8 mouse cellular contexts compared by ENCODE assay signal in the genomic region with DNA sequence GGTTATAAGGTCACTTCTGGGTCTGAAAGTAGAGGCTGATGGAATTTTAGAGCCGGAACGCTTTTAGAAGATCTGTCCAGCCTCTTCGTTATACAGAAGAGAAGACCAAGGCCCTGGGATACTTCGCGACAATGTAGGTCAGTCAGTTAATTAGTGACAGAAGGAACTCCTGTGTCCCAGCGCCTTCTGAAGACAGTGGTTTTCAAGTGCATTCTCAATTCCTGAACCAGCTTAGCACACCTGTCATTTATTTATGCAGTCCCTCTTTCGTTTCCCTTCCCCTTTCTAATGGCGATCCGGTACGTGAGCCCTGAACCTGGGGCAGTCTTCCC.
DNase-seq lines count a peak whose midpoint lies in the region; ATAC-seq and TF ChIP-seq lines count a peak whose summit lies in the region.

No protein-coding gene starts in this region.

- WGBS in liver, adult 2 months: 7% methylated on average over 10 of the region's 10 CpGs
- 22% methylated on average over 10 of the region's 10 CpGs for WGBS in embryonic facial prominence, embryonic 11.5 days
- 19% methylated on average over 10 of the region's 10 CpGs for WGBS in intestine, embryonic 16.5 days
- WGBS in neural tube, embryonic 12.5 days: 25% methylated on average over 10 of the region's 10 CpGs

- no peaks in the 10 kb centered on the region for H3K27me3 ChIP-seq in liver, adult 2 months (ENCODE audit: control insufficient read depth, insufficient read depth, low read length)
- no peaks in the 10 kb centered on the region for H3K27me3 ChIP-seq in embryonic facial prominence, embryonic 11.5 days (ENCODE audit: control insufficient read depth, insufficient read depth, low read length)
- H3K27me3 ChIP-seq in intestine, embryonic 16.5 days (replicated peaks; ENCODE audit: control insufficient read depth, insufficient read depth, low read length): no peaks in the 10 kb centered on the region
- H3K27me3 ChIP-seq in neural tube, embryonic 12.5 days (replicated peaks): no peaks in the 10 kb centered on the region

- peak; percentile 83 for DNase-seq in liver, adult 2 months (ENCODE audit: extremely low read depth, low read depth, low spot score)
- DNase-seq in liver: no peak
- peak; percentile 6 for DNase-seq in embryonic facial prominence, embryonic 11.5 days (ENCODE audit: low spot score)
- no peak for DNase-seq in thymus, postnatal 0 days (ENCODE audit: low spot score)
- no peak for DNase-seq in ovary, adult 18-20 months (ENCODE audit: low spot score)
- DNase-seq in right cerebral cortex, postnatal 36 days (ENCODE audit: low spot score in 2 of 2): no peak

- TF ChIP-seq CTCF in liver, adult 2 months (IDR thresholded peaks at IDR 0.05; ENCODE audit: low read depth, low read length): no peak

- peaks cover 3% of the 10 kb centered on the region; the same call in 1 of the 2 replicates for H3K79me2 ChIP-seq in liver, adult 2 months (ENCODE audit: control insufficient read depth, insufficient read depth, low read length)

- H3K4me3 ChIP-seq in liver, adult 2 months (ENCODE audit: insufficient read depth, low read depth, low read length): peak overlapping the region; percentile 91
- H3K4me3 ChIP-seq in embryonic facial prominence, embryonic 11.5 days (ENCODE audit: low read depth, low read length): peak overlapping the region; percentile 86
- H3K4me3 ChIP-seq in intestine, embryonic 16.5 days (ENCODE audit: low read length): peak overlapping the region; percentile 90
- H3K4me3 ChIP-seq in neural tube, embryonic 12.5 days: peak overlapping the region; percentile 89

- H3K4me1 ChIP-seq in liver, adult 2 months (ENCODE audit: control insufficient read depth, insufficient read depth, low read length): peaks cover 6% of the 10 kb centered on the region
- no peaks in the 10 kb centered on the region for H3K4me1 ChIP-seq in embryonic facial prominence, embryonic 11.5 days (ENCODE audit: control insufficient read depth, insufficient read depth, low read length)
- peaks cover 5% of the 10 kb centered on the region; the same call in 1 of the 2 replicates for H3K4me1 ChIP-seq in intestine, embryonic 16.5 days (ENCODE audit: control insufficient read depth, insufficient read depth, low read length)
- no peaks in the 10 kb centered on the region; the same call in 1 of the 2 replicates for H3K4me1 ChIP-seq in neural tube, embryonic 12.5 days

- no peak for TF ChIP-seq POLR2A in liver, adult 2 months (IDR thresholded peaks at IDR 0.05; ENCODE audit: extremely low read depth, insufficient read depth, low read length)

- no peaks in the 10 kb centered on the region for H3K9me3 ChIP-seq in embryonic facial prominence, embryonic 11.5 days (replicated peaks; ENCODE audit: control insufficient read depth, low read length)
- H3K9me3 ChIP-seq in intestine, embryonic 16.5 days (ENCODE audit: control insufficient read depth, low read length): no peaks in the 10 kb centered on the region
- no peaks in the 10 kb centered on the region for H3K9me3 ChIP-seq in neural tube, embryonic 12.5 days

- H3K9ac ChIP-seq in liver, adult 2 months (ENCODE audit: low read depth, low read length): peak overlapping the region; percentile 93
- H3K9ac ChIP-seq in embryonic facial prominence, embryonic 11.5 days (replicated peaks; ENCODE audit: low read length): peak overlapping the region; percentile 79; the same call in 1 of the 2 replicates
- peak overlapping the region; percentile 92 for H3K9ac ChIP-seq in intestine, embryonic 16.5 days (ENCODE audit: low read depth, low read length)
- H3K9ac ChIP-seq in neural tube, embryonic 12.5 days: peak overlapping the region; percentile 88

- no peak for ATAC-seq in embryonic facial prominence, embryonic 11.5 days (replicated peaks; ENCODE audit: insufficient number of reproducible peaks, low FRiP score, low TSS enrichment, low read depth)
- no peak for ATAC-seq in intestine, embryonic 16.5 days
- no peak; the same call in 1 of the 2 replicates for ATAC-seq in neural tube, embryonic 12.5 days (ENCODE audit: low FRiP score, low read depth)

- peak overlapping the region; percentile 98 for H3K4me2 ChIP-seq in embryonic facial prominence, embryonic 11.5 days (ENCODE audit: low read depth, low read length)
- peak overlapping the region; percentile 86 for H3K4me2 ChIP-seq in intestine, embryonic 16.5 days (ENCODE audit: low read depth, low read length)
- peak overlapping the region; percentile 100 for H3K4me2 ChIP-seq in neural tube, embryonic 12.5 days (replicated peaks)

- H3K36me3 ChIP-seq in liver, adult 2 months (ENCODE audit: control insufficient read depth, insufficient read depth, low read length): no peaks in the 10 kb centered on the region
- no peaks in the 10 kb centered on the region for H3K36me3 ChIP-seq in embryonic facial prominence, embryonic 11.5 days (replicated peaks; ENCODE audit: control insufficient read depth, insufficient read depth, low read depth, low read length)
- H3K36me3 ChIP-seq in intestine, embryonic 16.5 days (ENCODE audit: control insufficient read depth, insufficient read depth, low read length): no peaks in the 10 kb centered on the region
- H3K36me3 ChIP-seq in neural tube, embryonic 12.5 days: no peaks in the 10 kb centered on the region

- peak overlapping the region; percentile 96 for H3K27ac ChIP-seq in liver, adult 2 months (replicated peaks; ENCODE audit: insufficient read depth, low read depth, low read length)
- H3K27ac ChIP-seq in embryonic facial prominence, embryonic 11.5 days (replicated peaks; ENCODE audit: low read depth, low read length): no peak overlapping the region
- peak overlapping the region; percentile 94 for H3K27ac ChIP-seq in intestine, embryonic 16.5 days (ENCODE audit: low read length)
- peak overlapping the region; percentile 70 for H3K27ac ChIP-seq in neural tube, embryonic 12.5 days

Comparison
In these comparisons a context has a peak if more than half of its experiments do, and no peak if none do; other contexts are left out.
1. DNase-seq: peak in liver, adult 2 months (single experiment) and embryonic facial prominence, embryonic 11.5 days (single experiment); none in liver (single experiment), thymus, postnatal 0 days (single experiment), ovary, adult 18-20 months (single experiment) and right cerebral cortex, postnatal 36 days (0 of 2).
2. Peak in every context shown above with its lines, with median percentiles within 50 percentile points of each other: H3K4me3 ChIP-seq, H3K9ac ChIP-seq and H3K4me2 ChIP-seq.